ENCODE assay signal across 16 mouse cellular contexts in genomic region chr15:22857704-22858103, GRCm38 (mm10).
A peak's percentile ranks its signal among the peaks of the same experiment; 100 is the strongest.
DNase-seq lines count a peak whose midpoint lies in the region; ATAC-seq and TF ChIP-seq lines count a peak whose summit lies in the region.
"Had no signal": no experiment of that assay in that cellular context is flagged by ENCODE, and none has a peak within 500 bp of the region (broad histone marks: within the 10 kb centered on the region; RNA-seq: fewer than 3 reads in every experiment).

No protein-coding gene starts in this region.

- H3K4me1 ChIP-seq in forebrain, embryonic 15.5 days, result no peaks in the 10 kb centered on the region
- H3K4me1 ChIP-seq in forebrain, embryonic 13.5 days, result no peaks in the 10 kb centered on the region
- no peaks in the 10 kb centered on the region for H3K4me1 ChIP-seq in forebrain, postnatal 0 days (ENCODE audit: insufficient read depth)
- H3K4me1 ChIP-seq in forebrain, embryonic 12.5 days, result no peaks in the 10 kb centered on the region
- H3K4me1 ChIP-seq: embryonic facial prominence, embryonic 10.5 days; embryonic facial prominence, embryonic 12.5 days had no signal

- no peaks in the 10 kb centered on the region for H3K36me3 ChIP-seq in forebrain, embryonic 15.5 days
- H3K36me3 ChIP-seq in forebrain, embryonic 13.5 days (ENCODE audit: poor library complexity, severe bottlenecking), result no peaks in the 10 kb centered on the region
- no peaks in the 10 kb centered on the region for H3K36me3 ChIP-seq in forebrain, postnatal 0 days (ENCODE audit: insufficient read depth)
- H3K36me3 ChIP-seq in forebrain, embryonic 12.5 days (replicated peaks), result no peaks in the 10 kb centered on the region
- H3K36me3 ChIP-seq: embryonic facial prominence, embryonic 10.5 days; embryonic facial prominence, embryonic 12.5 days had no signal

- TF ChIP-seq CTCF in forebrain, postnatal 0 days (IDR thresholded peaks at IDR 0.05; ENCODE audit: low read depth), result no peak

- H3K27ac ChIP-seq in forebrain, embryonic 15.5 days (replicated peaks), result no peak overlapping the region
- no peak overlapping the region for H3K27ac ChIP-seq in forebrain, embryonic 13.5 days
- no peak overlapping the region for H3K27ac ChIP-seq in forebrain, postnatal 0 days (ENCODE audit: low read depth, low read length)
- no peak overlapping the region for H3K27ac ChIP-seq in forebrain, embryonic 12.5 days
- H3K27ac ChIP-seq: embryonic facial prominence, embryonic 10.5 days; embryonic facial prominence, embryonic 12.5 days had no signal

- peak; percentile 30 for DNase-seq in forebrain, postnatal 0 days
- peak; percentile 26 for DNase-seq in brain, embryonic 18.5 days (ENCODE audit: low read depth, low spot score)
- DNase-seq in cerebellum, adult 11-12 months, result no peak
- DNase-seq: adrenal gland, adult 2 months; adrenal gland, postnatal 10 days; adrenal gland, postnatal 25 days; cerebellum, adult 11 months; cerebellum, adult 2 months; cerebellum, adult 9-10 months; cerebellum, postnatal 10 days; cerebellum, postnatal 25 days had no signal

- no peak overlapping the region for H3K4me2 ChIP-seq in forebrain, embryonic 15.5 days (replicated peaks)
- H3K4me2 ChIP-seq in forebrain, embryonic 13.5 days, result no peak overlapping the region
- H3K4me2 ChIP-seq in forebrain, postnatal 0 days (ENCODE audit: low read depth), result no peak overlapping the region
- H3K4me2 ChIP-seq in forebrain, embryonic 12.5 days, result no peak overlapping the region
- H3K4me2 ChIP-seq: embryonic facial prominence, embryonic 12.5 days had no signal

- H3K9ac ChIP-seq in forebrain, embryonic 15.5 days (replicated peaks), result no peak overlapping the region
- no peak overlapping the region for H3K9ac ChIP-seq in forebrain, embryonic 13.5 days
- no peak overlapping the region for H3K9ac ChIP-seq in forebrain, postnatal 0 days
- no peak overlapping the region for H3K9ac ChIP-seq in forebrain, embryonic 12.5 days
- H3K9ac ChIP-seq: embryonic facial prominence, embryonic 12.5 days had no signal

- no peak overlapping the region for H3K4me3 ChIP-seq in forebrain, embryonic 15.5 days
- H3K4me3 ChIP-seq in forebrain, embryonic 13.5 days, result no peak overlapping the region
- no peak overlapping the region for H3K4me3 ChIP-seq in forebrain, postnatal 0 days (ENCODE audit: low read depth, low read length)
- no peak overlapping the region for H3K4me3 ChIP-seq in forebrain, embryonic 12.5 days (replicated peaks)
- H3K4me3 ChIP-seq: embryonic facial prominence, embryonic 10.5 days; embryonic facial prominence, embryonic 12.5 days had no signal

- H3K27me3 ChIP-seq in forebrain, embryonic 15.5 days, result no peaks in the 10 kb centered on the region
- no peaks in the 10 kb centered on the region for H3K27me3 ChIP-seq in forebrain, embryonic 13.5 days
- H3K27me3 ChIP-seq in forebrain, postnatal 0 days (ENCODE audit: insufficient read depth, low read length), result no peaks in the 10 kb centered on the region
- no peaks in the 10 kb centered on the region for H3K27me3 ChIP-seq in forebrain, embryonic 12.5 days
- H3K27me3 ChIP-seq: embryonic facial prominence, embryonic 12.5 days had no signal

- ATAC-seq in forebrain, embryonic 15.5 days (replicated peaks), result 0 out of 2 replicates have a peak, but pooled peaks have one; percentile 53
- ATAC-seq in forebrain, embryonic 13.5 days, result no peak
- peak; percentile 42 for ATAC-seq in forebrain, postnatal 0 days
- no peak for ATAC-seq in forebrain, embryonic 12.5 days (ENCODE audit: low FRiP score)

- no peaks in the 10 kb centered on the region for H3K9me3 ChIP-seq in forebrain, embryonic 15.5 days
- no peaks in the 10 kb centered on the region for H3K9me3 ChIP-seq in forebrain, embryonic 13.5 days (replicated peaks)
- no peaks in the 10 kb centered on the region for H3K9me3 ChIP-seq in forebrain, postnatal 0 days (ENCODE audit: low read length)
- no peaks in the 10 kb centered on the region for H3K9me3 ChIP-seq in forebrain, embryonic 12.5 days
- H3K9me3 ChIP-seq: embryonic facial prominence, embryonic 10.5 days; embryonic facial prominence, embryonic 12.5 days had no signal

Comparison
In these comparisons a context has a peak if more than half of its experiments do, and no peak if none do; other contexts are left out.
1. ATAC-seq: peak in forebrain, embryonic 15.5 days (single experiment) and forebrain, postnatal 0 days (single experiment); none in forebrain, embryonic 13.5 days (single experiment) and forebrain, embryonic 12.5 days (single experiment).